Mouse (Mus musculus): Measurements from ENCODE around the gene Grip1.

Grip1 gene

DNA sequence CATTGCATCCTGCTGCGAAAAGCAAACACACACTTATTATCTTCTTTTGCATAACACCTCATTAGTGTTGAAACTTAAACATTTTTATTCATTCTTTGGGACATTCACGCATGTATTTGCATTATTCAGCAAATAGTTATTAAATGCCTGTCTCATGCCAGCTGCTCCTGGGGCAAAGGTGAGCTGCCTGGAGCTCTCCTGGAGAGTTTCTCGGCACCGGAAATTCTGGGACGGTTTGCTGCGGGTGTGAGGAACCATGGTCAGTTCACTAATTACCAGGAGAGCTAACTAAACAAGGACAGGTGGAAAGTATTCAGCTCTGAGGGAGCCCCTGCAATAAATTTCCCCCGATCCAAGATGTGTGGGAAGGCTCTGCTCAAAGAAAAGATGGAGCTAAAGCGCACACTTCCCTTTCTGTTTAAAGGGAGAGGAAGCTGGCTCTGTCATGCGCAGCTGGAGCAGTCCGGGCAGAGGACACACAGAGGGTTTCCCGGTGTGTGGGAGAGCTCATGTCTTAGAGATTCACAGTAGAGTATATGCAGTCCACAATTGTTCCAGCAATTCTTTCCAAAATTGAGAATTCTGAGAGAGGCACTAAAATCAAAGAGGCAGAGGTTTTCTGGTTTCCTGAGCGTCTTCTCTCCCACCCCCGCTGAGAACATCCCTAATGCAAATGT lies 675.1 kb downstream of the Grip1 start:
- DNase-seq (ENCODE audit: low read depth, low spot score), result peak; percentile 49

DNA sequence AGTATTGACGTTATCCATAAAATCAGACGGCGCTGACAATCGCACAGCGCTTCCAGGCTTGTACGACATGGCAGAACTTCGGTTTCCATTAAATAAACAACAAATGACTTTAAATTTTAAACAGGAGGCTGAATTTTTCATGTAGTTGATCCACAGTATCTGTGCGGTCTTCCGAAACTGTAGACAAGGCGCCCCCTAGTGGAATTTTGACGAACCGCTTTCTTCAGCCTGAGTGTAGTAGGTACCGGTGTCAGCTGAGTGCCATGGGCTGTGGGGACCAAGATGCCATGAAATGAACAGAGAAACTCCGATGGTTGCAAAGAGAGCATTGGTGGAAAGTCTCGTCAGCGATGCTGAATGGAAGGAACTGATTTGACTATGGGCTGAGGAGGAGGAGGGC lies 677.0 kb downstream of the Grip1 start:
- peak; percentile 76 for DNase-seq (ENCODE audit: low read depth, low spot score)

DNA sequence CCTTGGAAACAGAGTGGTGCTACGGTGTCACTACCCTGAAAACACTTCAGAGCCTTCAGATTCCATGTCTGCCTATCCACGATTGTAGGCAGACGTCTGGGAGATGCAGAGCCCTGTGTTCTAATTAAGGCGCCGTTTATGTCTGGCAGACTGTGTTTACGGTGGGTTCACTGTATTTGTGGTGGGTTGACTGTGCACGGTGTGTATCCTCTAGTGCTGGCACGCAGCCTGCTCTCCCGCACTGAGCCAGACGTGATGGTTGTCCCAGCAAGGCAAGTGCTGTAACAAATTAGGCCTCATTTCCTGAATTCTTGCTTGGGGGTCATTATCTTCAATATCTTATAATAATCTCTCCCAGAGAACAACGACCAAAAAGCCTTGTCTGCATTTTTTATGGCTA lies 680.1 kb downstream of the Grip1 start:
- no peak for DNase-seq (ENCODE audit: low read depth, low spot score)

DNA sequence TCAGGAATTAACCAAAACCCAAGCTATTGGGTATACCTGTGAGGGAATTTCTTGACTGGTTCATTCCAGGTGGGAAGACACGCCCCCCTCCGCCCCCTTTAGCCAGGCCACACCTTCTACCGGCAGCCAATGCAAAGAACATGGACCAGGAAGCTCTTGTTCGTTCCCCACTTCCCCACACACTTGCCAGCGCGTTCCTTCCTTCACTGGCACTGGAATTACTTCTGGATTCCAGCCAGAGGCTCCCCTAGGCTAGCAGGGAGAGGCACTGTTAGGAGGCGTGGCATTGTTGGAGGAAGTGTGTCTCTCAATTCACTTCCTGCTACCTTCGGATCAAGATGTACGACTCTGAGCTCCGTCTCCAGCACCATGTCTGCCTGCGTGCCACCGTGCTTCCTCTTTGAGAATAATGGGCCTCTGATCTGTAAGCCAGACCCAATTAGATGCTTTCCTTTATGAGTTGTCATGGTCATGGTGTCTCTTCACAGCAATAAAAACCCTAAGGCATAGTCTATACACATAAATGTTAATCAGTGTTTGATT lies 682.5 kb downstream of the Grip1 start:
- no peak for DNase-seq (ENCODE audit: low read depth, low spot score)
